Mouse (Mus musculus) kidney, embryonic 16.5 days (tissue): ENCODE data around the gene Gldn. TPM values are rescaled to one million over a fixed set of nuclear protein-coding genes. Genes with fewer than 3 reads are reported as not detected.

ENCODE experiments used
- ATAC-seq: fragments of 200-750 bp; cut with Nextera tagmentation; 2 replicates; pipeline ENCODE4 v1.8.0; 2017; ENCODE audit warnings: moderate TSS enrichment; ENCODE audit not compliant: low FRiP score, low TSS enrichment
- H3K27ac ChIP-seq: fragments of 300-500 bp; sonication (generic); 2 replicates; pipeline ENCODE4 v1.5.1; 2014; ENCODE audit warnings: low read length
- H3K27me3 ChIP-seq: fragments of 300-500 bp; sonication (generic); 2 replicates; pipeline ENCODE4 v1.6.1; 2014; ENCODE audit warnings: low read length, control low read depth, mixed read lengths; ENCODE audit not compliant: insufficient read depth
- H3K36me3 ChIP-seq: fragments of 300-500 bp; sonication (generic); 2 replicates; pipeline ENCODE4 v1.6.1; 2014; ENCODE audit warnings: low read length, control low read depth, mixed read lengths; ENCODE audit not compliant: insufficient read depth
- H3K4me1 ChIP-seq: fragments of 300-500 bp; sonication (generic); 2 replicates; pipeline ENCODE4 v1.6.1; 2014; ENCODE audit warnings: low read length, control low read depth, mixed read lengths; ENCODE audit not compliant: insufficient read depth
- H3K4me2 ChIP-seq: fragments of 300-500 bp; sonication (generic); replicated peaks from 2 replicates; pipeline ENCODE4 v1.6.1; 2014; ENCODE audit warnings: low read depth, low read length
- H3K4me3 ChIP-seq: fragments of 300-500 bp; sonication (generic); 2 replicates; pipeline ENCODE4 v1.5.1; 2014; ENCODE audit warnings: mild to moderate bottlenecking, low read length
- H3K9ac ChIP-seq: fragments of 300-500 bp; sonication (generic); replicated peaks from 2 replicates; pipeline ENCODE4 v1.6.1; 2014; ENCODE audit warnings: low read length
- H3K9me3 ChIP-seq: fragments of 300-500 bp; sonication (generic); 2 replicates; pipeline ENCODE4 v1.6.1; 2016; ENCODE audit warnings: low read length, control low read depth
- WGBS: fragments of 180-500 bp; shearing (Covaris S2); extraction: QIAGEN DNeasy Blood & Tissue Kit; methylation state at CpG from one replicate; pipeline ENCODE4 v1.1.7; 2014; 5-methylcytosine and 5-hydroxymethylcytosine counted together
- polyA plus RNA-seq: library from polyadenylated mRNA; unstranded; fragments of >200 nt; fragmentation: Nextera tagmentation; extraction: Ambion mirVana; gene quantifications from 2 replicates; pipeline ENCODE4 v1.2.1, GENCODE M21; 2015

The Gldn gene
- 3.9 and 5.0 TPM in 2 replicates for polyA plus RNA-seq

DNA sequence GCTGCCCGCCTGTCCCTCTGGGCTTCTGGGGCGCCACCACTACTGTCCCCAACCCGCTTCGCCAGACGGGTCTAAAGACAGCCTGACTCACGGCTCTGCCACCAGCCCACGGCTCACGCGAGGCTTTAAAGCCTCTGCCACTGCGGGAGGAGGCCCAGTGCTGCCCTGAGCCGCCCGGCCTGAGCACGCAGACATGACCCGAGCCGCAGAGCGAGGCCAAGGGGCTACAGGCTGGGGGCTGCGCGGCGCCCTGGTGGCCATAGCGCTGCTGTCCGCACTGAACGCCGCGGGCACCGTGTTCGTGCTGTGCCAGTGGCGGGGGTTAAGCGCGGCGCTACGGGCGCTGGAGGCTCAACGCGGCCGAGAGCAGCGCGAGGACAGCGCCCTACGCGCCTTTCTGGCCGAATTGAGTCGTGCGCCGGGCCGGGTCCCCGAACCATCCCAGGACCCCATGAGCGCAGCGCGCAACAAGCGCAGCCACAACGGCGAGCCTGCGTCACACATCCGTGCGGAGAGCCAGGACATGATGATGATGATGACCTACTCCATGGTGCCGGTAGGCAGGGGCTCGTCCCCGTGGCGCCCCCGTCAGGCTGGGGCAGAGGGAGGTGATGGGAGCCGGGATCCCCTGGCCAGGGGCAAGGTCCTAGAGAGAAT lies at the start of gene Gldn:
Gldn (plus strand) TSS at position 156 of the 657 bp plus-strand sequence.
- peak within 1 kb of the TSS; percentile 66 for H3K9ac ChIP-seq
- ATAC-seq = peak; percentile 75

DNA sequence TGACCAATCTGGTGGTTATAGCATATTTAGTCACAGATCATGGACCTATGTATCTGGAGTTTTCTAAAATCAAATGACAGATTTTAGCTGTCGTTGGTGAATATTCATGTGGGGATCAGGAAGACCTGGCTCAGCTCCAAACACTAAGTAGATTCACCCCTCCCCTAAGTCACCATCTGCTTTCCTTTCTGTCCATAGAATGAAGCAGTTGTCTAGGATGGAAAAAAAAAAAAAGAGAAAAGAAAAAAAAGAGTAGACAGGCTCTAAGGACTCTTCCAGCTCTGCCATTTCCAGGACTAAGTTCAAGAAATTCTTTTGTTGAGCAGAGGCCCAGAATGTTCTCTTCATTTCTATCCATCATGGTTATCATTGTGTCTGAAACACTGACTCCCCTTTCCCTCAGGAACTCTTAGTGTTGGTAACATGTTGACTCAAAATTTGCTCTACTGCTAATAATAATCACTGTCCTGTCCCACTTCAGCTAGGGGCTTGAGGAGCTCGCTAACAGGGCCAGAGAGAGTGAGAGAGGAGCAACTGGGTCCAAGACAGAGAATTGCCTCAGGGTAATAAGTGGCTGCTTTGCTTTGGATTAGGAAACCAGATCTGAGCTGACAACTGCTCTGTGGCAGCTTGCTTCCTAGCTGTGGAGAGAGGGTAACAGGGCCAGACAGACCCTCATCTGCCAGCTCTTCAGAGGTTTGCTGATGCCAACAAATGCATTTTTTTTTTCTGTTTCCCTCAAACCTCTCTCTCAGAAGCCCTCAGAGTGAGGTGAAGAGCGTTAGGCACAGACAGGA lies 41.2 kb upstream of the Gldn start:
- no peak overlapping the region for H3K4me3 ChIP-seq
- 0 out of 2 replicates have a peak, but pooled peaks cover 3% of the 10 kb centered on the region for H3K4me1 ChIP-seq
- no peak for ATAC-seq
- H3K27me3 ChIP-seq = no peaks in the 10 kb centered on the region
- H3K27ac ChIP-seq = no peak overlapping the region
- no peaks in the 10 kb centered on the region for H3K36me3 ChIP-seq
- H3K9me3 ChIP-seq = no peaks in the 10 kb centered on the region
- no peak overlapping the region for H3K4me2 ChIP-seq
- 82% methylated on average over 3 of the region's 3 CpGs for WGBS
- H3K9ac ChIP-seq = no peak overlapping the region

More for the DNA sequence above, at the start of gene Gldn:
- 4% methylated on average over 61 of the region's 61 CpGs for WGBS
- H3K4me2 ChIP-seq = peak within 1 kb of the TSS; percentile 80
- H3K27me3 ChIP-seq = peaks cover 9% of the 10 kb centered on the region
- H3K4me1 ChIP-seq = peaks cover 8% of the 10 kb centered on the region
- H3K4me3 ChIP-seq = peak within 1 kb of the TSS; percentile 46
- no peaks in the 10 kb centered on the region for H3K36me3 ChIP-seq
- H3K27ac ChIP-seq = peak within 1 kb of the TSS; percentile 54
- no peaks in the 10 kb centered on the region for H3K9me3 ChIP-seq

DNA sequence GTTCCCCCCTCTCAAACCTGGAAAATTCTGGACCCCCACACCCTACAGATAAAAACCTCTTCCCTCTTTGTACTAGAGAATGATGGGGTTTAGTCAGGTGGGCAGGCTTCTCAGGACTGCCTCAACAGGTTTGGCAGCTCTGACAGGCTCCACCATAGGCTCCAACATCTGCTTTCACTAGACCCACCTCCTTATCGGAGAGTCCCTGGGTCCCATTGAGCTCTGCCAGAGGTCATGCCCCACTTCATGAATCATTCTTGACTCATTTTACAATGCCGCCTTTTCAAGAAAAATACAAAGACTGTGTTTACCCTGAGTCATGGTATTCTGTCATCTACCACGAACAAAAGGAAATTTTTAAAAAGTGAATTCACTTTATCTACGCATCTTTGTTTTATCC lies 21.5 kb upstream of the Gldn start:
- Histone ChIP-seq H3K4me3 (no peak overlapping the region), H3K4me1 (no peaks in the 10 kb centered on the region), H3K4me2 (no peak overlapping the region), H3K27me3 (no peaks in the 10 kb centered on the region), H3K9ac (no peak overlapping the region), H3K36me3 (no peaks in the 10 kb centered on the region), H3K9me3 (no peaks in the 10 kb centered on the region), H3K27ac (no peak overlapping the region)
- ATAC-seq = no peak
- 68% methylated on average over 4 of the region's 4 CpGs for WGBS

DNA sequence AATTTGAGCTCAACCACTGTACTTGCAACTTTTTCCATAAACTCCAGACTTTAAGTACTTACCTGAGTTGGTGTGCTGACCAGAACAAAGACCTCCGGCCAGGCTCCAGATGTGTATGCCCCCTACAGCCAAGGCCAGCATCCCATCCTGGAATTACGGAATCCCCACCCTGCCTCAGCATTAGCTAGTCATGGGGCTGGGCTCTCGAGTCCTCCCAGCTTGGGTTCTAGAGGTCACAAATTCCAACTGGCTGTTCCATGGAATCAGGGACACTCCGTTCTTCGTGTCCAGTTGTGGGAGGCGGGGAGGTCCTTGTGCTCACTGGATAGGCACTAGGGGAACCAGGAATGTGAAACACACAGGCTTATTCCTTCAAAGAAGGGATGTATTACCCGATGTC lies 18.3 kb upstream of the Gldn start, which contains the start of gene Cyp19a1:
Cyp19a1 (minus strand) TSS at position 101 of the 400 bp plus-strand sequence.
- 83% methylated on average over 7 of the region's 7 CpGs for WGBS
- Histone ChIP-seq H3K27ac (no peak within 1 kb of the TSS), H3K27me3 (no peaks in the 10 kb centered on the region), H3K9me3 (no peaks in the 10 kb centered on the region), H3K36me3 (no peaks in the 10 kb centered on the region), H3K4me2 (no peak within 1 kb of the TSS), H3K4me3 (no peak within 1 kb of the TSS), H3K4me1 (no peaks in the 10 kb centered on the region), H3K9ac (no peak within 1 kb of the TSS)
- no peak for ATAC-seq

DNA sequence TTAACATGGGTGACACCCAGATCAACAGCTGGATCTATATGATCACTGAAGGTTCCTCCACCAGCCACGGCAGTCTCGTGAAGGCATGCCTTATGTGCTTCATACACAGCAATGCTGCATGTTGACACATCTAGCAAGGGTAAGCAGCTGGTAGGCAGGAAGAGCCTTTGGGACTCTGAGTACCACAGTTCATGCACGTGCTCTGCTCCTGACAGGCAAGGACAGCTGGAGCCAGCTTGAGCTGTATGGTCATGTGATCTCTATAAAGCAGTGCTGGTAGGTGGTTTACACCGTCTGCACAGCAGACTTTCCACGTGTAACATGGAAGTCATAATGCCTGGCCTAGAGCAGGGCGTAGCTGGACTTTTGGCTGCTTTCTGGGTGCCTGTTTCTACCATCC lies 16.3 kb upstream of the Gldn start:
- WGBS = 84% methylated on average over 6 of the region's 6 CpGs
- Histone ChIP-seq H3K36me3 (no peaks in the 10 kb centered on the region), H3K9ac (no peak overlapping the region), H3K27ac (no peak overlapping the region), H3K27me3 (no peaks in the 10 kb centered on the region), H3K4me2 (no peak overlapping the region), H3K4me3 (no peak overlapping the region), H3K4me1 (no peaks in the 10 kb centered on the region), H3K9me3 (no peaks in the 10 kb centered on the region)
- ATAC-seq = no peak; the same call in 1 of the 2 replicates

DNA sequence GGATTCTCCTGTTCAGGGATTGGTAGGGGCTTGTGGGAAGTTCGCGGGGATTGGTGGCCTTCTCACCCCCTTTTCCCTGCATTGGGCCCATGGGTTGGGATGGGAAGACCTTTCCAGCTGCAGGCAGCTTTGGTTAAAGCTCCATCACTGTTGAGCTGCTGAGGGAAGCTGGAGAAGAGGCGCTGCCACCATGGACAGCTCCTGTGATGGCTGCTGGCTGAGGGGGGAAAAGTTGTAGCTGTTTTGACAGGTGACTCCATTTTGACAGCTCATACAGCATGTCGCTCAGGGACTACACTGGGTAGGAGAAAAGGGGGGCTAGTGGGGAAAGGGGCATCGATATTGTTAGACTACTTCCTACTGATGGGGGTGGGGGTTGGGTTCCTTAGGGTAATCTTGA lies 15.4 kb upstream of the Gldn start:
- Histone ChIP-seq H3K27ac (no peak overlapping the region), H3K36me3 (no peaks in the 10 kb centered on the region), H3K4me2 (no peak overlapping the region), H3K27me3 (no peaks in the 10 kb centered on the region), H3K4me1 (no peaks in the 10 kb centered on the region), H3K4me3 (no peak overlapping the region), H3K9ac (no peak overlapping the region), H3K9me3 (no peaks in the 10 kb centered on the region)
- WGBS = 50% methylated on average over 5 of the region's 5 CpGs
- ATAC-seq = no peak

DNA sequence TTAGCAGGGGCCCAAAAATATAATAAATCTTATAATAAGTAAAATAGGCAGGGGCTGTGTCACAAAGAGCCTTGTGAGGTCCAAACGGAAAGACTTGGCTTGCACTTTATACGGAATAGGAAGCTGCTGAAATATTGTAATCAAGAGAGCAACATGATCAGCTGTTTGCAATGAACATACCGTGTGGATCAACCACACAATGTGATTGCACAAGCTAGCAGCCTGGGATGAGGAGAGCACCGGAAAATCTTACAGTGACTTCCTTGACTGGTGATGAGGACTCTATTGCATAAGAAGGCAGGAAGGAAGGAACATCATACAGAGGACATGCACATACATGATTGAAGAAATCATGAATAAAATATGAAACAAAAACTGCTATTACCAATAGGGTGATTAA lies 11.0 kb upstream of the Gldn start:
- 93% methylated on average over 4 of the region's 4 CpGs for WGBS
- Histone ChIP-seq H3K4me1 (no peaks in the 10 kb centered on the region), H3K36me3 (no peaks in the 10 kb centered on the region), H3K27me3 (no peaks in the 10 kb centered on the region), H3K9me3 (no peaks in the 10 kb centered on the region), H3K9ac (no peak overlapping the region), H3K27ac (no peak overlapping the region), H3K4me2 (no peak overlapping the region), H3K4me3 (no peak overlapping the region)
- ATAC-seq = no peak

DNA sequence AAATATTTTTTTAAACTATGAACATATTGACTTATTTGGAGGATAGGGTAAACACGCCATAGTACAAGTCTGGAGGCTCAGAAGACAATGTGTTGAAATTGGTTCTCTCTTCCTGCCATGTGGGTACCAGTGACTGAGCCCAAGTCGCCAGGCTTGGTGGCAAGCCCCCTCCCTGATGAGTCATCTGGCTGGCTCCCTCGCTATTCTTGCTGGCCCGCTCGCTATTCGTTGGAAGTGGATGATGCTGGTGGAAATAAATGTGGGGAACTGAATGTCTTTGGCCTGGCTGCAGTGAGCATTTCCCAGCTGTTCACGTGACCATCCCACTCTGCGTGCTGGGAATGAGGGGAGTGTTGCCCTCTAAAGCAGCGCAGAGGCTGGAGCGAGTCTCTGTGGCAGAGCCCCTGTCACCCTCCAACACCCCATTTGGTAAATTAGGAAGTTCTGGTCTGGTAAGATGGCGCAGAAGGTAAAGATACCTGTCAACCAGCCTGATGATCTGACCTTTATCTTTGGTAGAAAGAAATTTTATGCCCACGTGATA lies 7.2 kb upstream of the Gldn start:
- H3K27me3 ChIP-seq = no peaks in the 10 kb centered on the region
- no peak overlapping the region for H3K27ac ChIP-seq
- no peak for ATAC-seq
- H3K4me1 ChIP-seq = no peaks in the 10 kb centered on the region
- 81% methylated on average over 12 of the region's 12 CpGs for WGBS
- no peak overlapping the region for H3K4me2 ChIP-seq
- H3K9me3 ChIP-seq = no peaks in the 10 kb centered on the region
- H3K9ac ChIP-seq = no peak overlapping the region
- H3K4me3 ChIP-seq = no peak overlapping the region
- no peaks in the 10 kb centered on the region for H3K36me3 ChIP-seq

DNA sequence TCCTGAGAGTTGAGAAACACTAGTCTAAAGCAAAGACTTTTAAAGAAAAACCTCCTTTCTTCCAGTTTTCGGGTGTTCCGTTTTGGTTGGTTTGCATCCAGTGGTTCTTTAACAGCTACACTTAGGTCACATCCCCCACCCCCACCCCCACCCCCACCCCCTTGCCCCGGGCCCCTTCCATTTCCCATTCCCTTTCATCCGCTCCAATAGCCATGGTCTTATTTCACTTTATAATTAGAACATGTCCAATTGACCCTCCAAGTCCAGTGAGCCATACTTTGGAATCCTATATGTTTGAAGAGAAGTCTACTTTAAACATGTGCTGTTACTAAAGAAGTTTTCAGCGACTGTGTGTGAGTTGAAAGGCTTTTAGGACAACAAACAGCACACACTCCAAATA lies 1.5 kb downstream of the Gldn start:
- no peak overlapping the region for H3K4me3 ChIP-seq
- H3K27me3 ChIP-seq = peaks cover 9% of the 10 kb centered on the region
- no peaks in the 10 kb centered on the region for H3K9me3 ChIP-seq
- no peak for ATAC-seq
- H3K4me1 ChIP-seq = peaks cover 8% of the 10 kb centered on the region
- 0 out of 2 replicates have a peak overlapping the region, but pooled peaks have one; percentile 10 for H3K4me2 ChIP-seq
- peak overlapping the region; percentile 44; the same call in 1 of the 2 replicates for H3K27ac ChIP-seq
- no peak overlapping the region for H3K9ac ChIP-seq
- WGBS = 17% methylated on average over 5 of the region's 5 CpGs
- H3K36me3 ChIP-seq = no peaks in the 10 kb centered on the region

DNA sequence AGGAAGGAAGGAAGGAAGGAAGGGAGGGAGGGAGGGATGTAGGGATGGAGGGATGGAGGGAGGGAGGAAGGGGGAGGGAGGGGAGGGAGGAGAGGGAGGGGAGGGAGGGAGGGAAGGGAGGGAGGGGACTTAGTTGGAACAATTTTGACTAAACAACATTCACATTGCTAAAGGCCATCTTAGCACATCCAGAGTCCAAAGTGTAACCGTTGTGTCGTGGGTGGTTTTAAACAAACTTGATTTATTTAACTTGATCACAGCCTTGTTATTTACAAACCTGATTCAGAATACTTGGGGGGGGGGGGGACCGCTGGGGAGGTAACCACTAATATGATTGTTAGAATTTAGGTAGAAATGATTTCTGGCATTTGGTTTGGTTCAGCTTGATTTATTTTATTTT lies 13.1 kb downstream of the Gldn start:
- H3K4me1 ChIP-seq = no peaks in the 10 kb centered on the region
- WGBS = 65% methylated on average over 3 of the region's 3 CpGs
- H3K9ac ChIP-seq = no peak overlapping the region
- H3K4me2 ChIP-seq = no peak overlapping the region
- no peaks in the 10 kb centered on the region for H3K27me3 ChIP-seq
- H3K36me3 ChIP-seq = no peaks in the 10 kb centered on the region
- no peak overlapping the region for H3K4me3 ChIP-seq
- no peak for ATAC-seq
- H3K9me3 ChIP-seq = no peaks in the 10 kb centered on the region
- no peak overlapping the region for H3K27ac ChIP-seq
